Mouse (Mus musculus) embryonic fibroblast, embryonic 13.5 days (primary cell): Measurements from ENCODE around the gene Serpini1.

ENCODE experiments used
- CTCF ChIP-seq: IDR thresholded peaks from 2 replicates; pipeline ENCODE4 v1.5.1; 2011; ENCODE audit warnings: mild to moderate bottlenecking, control low read depth, low read length, moderate library complexity, borderline replicate concordance; ENCODE audit not compliant: insufficient read depth
- POLR2A ChIP-seq: IDR thresholded peaks from 2 replicates; pipeline ENCODE4 v1.6.1; 2011; ENCODE audit warnings: low read depth, mild to moderate bottlenecking, control low read depth, low read length, moderate library complexity

GRCm38 (mm10) chr3:75579352-75579751, 22.0 kb downstream of the Serpini1 start:
- no peak for TF ChIP-seq CTCF
- no peak for TF ChIP-seq POLR2A
